Mouse (Mus musculus) lung, embryonic 14.5 days (tissue): ENCODE data around the gene Gm7694. TPM values are rescaled to one million over a fixed set of nuclear protein-coding genes. Genes with fewer than 3 reads are reported as not detected.

Source experiments
- ATAC-seq: fragments of 200-750 bp; cut with Nextera tagmentation; 2 replicates; pipeline ENCODE4 v1.8.0; 2017; ENCODE audit warnings: mild to moderate bottlenecking, moderate TSS enrichment, moderate library complexity; ENCODE audit not compliant: insufficient read depth
- DNase-seq: peaks from one replicate; pipeline ENCODE4 v3.0.0-alpha.2; 2015
- H3K27ac ChIP-seq: fragments of 300-500 bp; sonication (generic); 2 replicates; pipeline ENCODE4 v1.5.1; 2014; ENCODE audit warnings: low read depth, mild to moderate bottlenecking, moderate library complexity
- H3K27me3 ChIP-seq: fragments of 300-500 bp; sonication (generic); 2 replicates; pipeline ENCODE4 v1.6.1; 2014; ENCODE audit warnings: low read length, control low read depth; ENCODE audit not compliant: insufficient read depth
- H3K36me3 ChIP-seq: fragments of 300-500 bp; sonication (generic); 2 replicates; pipeline ENCODE4 v1.6.1; 2014; ENCODE audit warnings: control low read depth; ENCODE audit not compliant: insufficient read depth
- H3K4me1 ChIP-seq: fragments of 300-500 bp; sonication (generic); 2 replicates; pipeline ENCODE4 v1.6.1; 2014; ENCODE audit warnings: antibody characterized with exemption, control low read depth; ENCODE audit not compliant: insufficient read depth
- H3K4me2 ChIP-seq: fragments of 300-500 bp; sonication (generic); 2 replicates; pipeline ENCODE4 v1.6.1; 2014; ENCODE audit warnings: mild to moderate bottlenecking
- H3K4me3 ChIP-seq: fragments of 300-500 bp; sonication (generic); 2 replicates; pipeline ENCODE4 v1.5.1; 2014; ENCODE audit warnings: low read depth, low read length
- H3K9ac ChIP-seq: fragments of 300-500 bp; sonication (generic); 2 replicates; pipeline ENCODE4 v1.6.1; 2014
- H3K9me3 ChIP-seq: fragments of 300-500 bp; sonication (generic); 2 replicates; pipeline ENCODE4 v1.6.1; 2016; ENCODE audit warnings: low read depth, low read length, control low read depth
- CTCF ChIP-seq: IDR thresholded peaks from 2 replicates; pipeline ENCODE4 v1.5.1; 2016; ENCODE audit warnings: antibody characterized with exemption, low read depth
- WGBS: fragments of 180-500 bp; shearing (Covaris S2); extraction: QIAGEN DNeasy Blood & Tissue Kit; methylation state at CpG from one replicate; pipeline ENCODE4 v1.1.7; 2014; 5-methylcytosine and 5-hydroxymethylcytosine counted together
- polyA plus RNA-seq: library from polyadenylated mRNA; unstranded; fragments of >200 nt; fragmentation: Nextera tagmentation; extraction: Ambion mirVana; gene quantifications from 2 replicates; pipeline ENCODE4 v1.2.1, GENCODE M21; 2014

The Gm7694 gene
- polyA plus RNA-seq, result 2.7 and 2.9 TPM in 2 replicates

GRCm38 (mm10) chr1:170306232-170306631, at the start of gene Gm7694:
TSS of gene Gm7694 (minus strand) at chr1:170306332.
- no peak within 1 kb of the TSS for H3K27ac ChIP-seq
- H3K36me3 ChIP-seq, result no peaks in the 10 kb centered on the region
- H3K9me3 ChIP-seq, result no peaks in the 10 kb centered on the region
- H3K9ac ChIP-seq, result no peak within 1 kb of the TSS
- no peaks in the 10 kb centered on the region for H3K27me3 ChIP-seq
- no peaks in the 10 kb centered on the region for H3K4me1 ChIP-seq
- ATAC-seq (no peak), DNase-seq (no peak)
- H3K4me2 ChIP-seq, result no peak within 1 kb of the TSS
- TF ChIP-seq CTCF, result no peak
- WGBS, result 95% methylated on average over 4 of the region's 4 CpGs
- H3K4me3 ChIP-seq, result no peak within 1 kb of the TSS

- H3K36me3 ChIP-seq, result no peaks in the 10 kb centered on the region
- no peaks in the 10 kb centered on the region for H3K27me3 ChIP-seq
- no peaks in the 10 kb centered on the region for H3K4me1 ChIP-seq
- H3K4me3 ChIP-seq, result no peak overlapping the region
- ATAC-seq (no peak), DNase-seq (no peak)
- no peak for TF ChIP-seq CTCF
- H3K9me3 ChIP-seq, result no peaks in the 10 kb centered on the region
- 56% methylated on average over 3 of the region's 3 CpGs for WGBS
- H3K27ac ChIP-seq, result no peak overlapping the region
- H3K4me2 ChIP-seq, result no peak overlapping the region
- no peak overlapping the region for H3K9ac ChIP-seq
Observed at GRCm38 (mm10) chr1:170353335-170353734, 47.2 kb upstream of the Gm7694 start.

- H3K9ac ChIP-seq, result no peak overlapping the region
- DNase-seq (no peak), ATAC-seq (no peak)
- no peaks in the 10 kb centered on the region for H3K27me3 ChIP-seq
- no peak overlapping the region for H3K4me2 ChIP-seq
- H3K27ac ChIP-seq, result no peak overlapping the region
- H3K4me1 ChIP-seq, result no peaks in the 10 kb centered on the region; the same call in 1 of the 2 replicates
- H3K36me3 ChIP-seq, result no peaks in the 10 kb centered on the region
- no peak overlapping the region for H3K4me3 ChIP-seq
- no peak for TF ChIP-seq CTCF
- H3K9me3 ChIP-seq, result no peaks in the 10 kb centered on the region
Observed at GRCm38 (mm10) chr1:170351080-170351479, 44.9 kb upstream of the Gm7694 start.

- Histone ChIP-seq H3K9me3 (no peaks in the 10 kb centered on the region), H3K27ac (no peak overlapping the region), H3K4me3 (no peak overlapping the region), H3K9ac (no peak overlapping the region), H3K36me3 (no peaks in the 10 kb centered on the region), H3K27me3 (no peaks in the 10 kb centered on the region), H3K4me2 (no peak overlapping the region), H3K4me1 (no peaks in the 10 kb centered on the region; the same call in 1 of the 2 replicates)
- 66% methylated on average over 3 of the region's 3 CpGs for WGBS
- no peak for DNase-seq
- no peak for TF ChIP-seq CTCF
- peak; percentile 47; the same call in 1 of the 2 replicates for ATAC-seq
Observed at GRCm38 (mm10) chr1:170346266-170346665, 40.1 kb upstream of the Gm7694 start.

GRCm38 (mm10) chr1:170343906-170344305, 37.8 kb upstream of the Gm7694 start:
- Histone ChIP-seq H3K4me1 (no peaks in the 10 kb centered on the region; the same call in 1 of the 2 replicates), H3K27me3 (no peaks in the 10 kb centered on the region), H3K4me3 (no peak overlapping the region), H3K27ac (no peak overlapping the region), H3K36me3 (no peaks in the 10 kb centered on the region), H3K4me2 (no peak overlapping the region), H3K9ac (no peak overlapping the region), H3K9me3 (no peaks in the 10 kb centered on the region)
- ATAC-seq, result no peak
- no peak for TF ChIP-seq CTCF
- DNase-seq, result no peak
- WGBS, result 91% methylated on average over 4 of the region's 4 CpGs

GRCm38 (mm10) chr1:170343081-170343480, 36.9 kb upstream of the Gm7694 start:
- H3K4me3 ChIP-seq, result no peak overlapping the region
- no peak overlapping the region for H3K9ac ChIP-seq
- WGBS, result 71% methylated on average over 8 of the region's 8 CpGs
- ATAC-seq (no peak), DNase-seq (no peak)
- no peaks in the 10 kb centered on the region; the same call in 1 of the 2 replicates for H3K4me1 ChIP-seq
- H3K36me3 ChIP-seq, result no peaks in the 10 kb centered on the region
- no peak overlapping the region for H3K27ac ChIP-seq
- H3K4me2 ChIP-seq, result no peak overlapping the region
- no peaks in the 10 kb centered on the region for H3K27me3 ChIP-seq
- no peaks in the 10 kb centered on the region for H3K9me3 ChIP-seq
- TF ChIP-seq CTCF, result no peak

- no peak for ATAC-seq
- WGBS, result 88% methylated on average over 3 of the region's 3 CpGs
- Histone ChIP-seq H3K4me3 (no peak overlapping the region), H3K27ac (no peak overlapping the region), H3K4me2 (no peak overlapping the region), H3K27me3 (no peaks in the 10 kb centered on the region), H3K9me3 (no peaks in the 10 kb centered on the region), H3K9ac (no peak overlapping the region), H3K4me1 (no peaks in the 10 kb centered on the region), H3K36me3 (no peaks in the 10 kb centered on the region)
- no peak for DNase-seq
- no peak for TF ChIP-seq CTCF
Observed at GRCm38 (mm10) chr1:170339943-170340342, 33.8 kb upstream of the Gm7694 start.

GRCm38 (mm10) chr1:170332775-170333174, 26.6 kb upstream of the Gm7694 start:
- TF ChIP-seq CTCF, result no peak
- no peak overlapping the region for H3K4me2 ChIP-seq
- no peaks in the 10 kb centered on the region for H3K36me3 ChIP-seq
- no peaks in the 10 kb centered on the region for H3K27me3 ChIP-seq
- no peaks in the 10 kb centered on the region for H3K4me1 ChIP-seq
- DNase-seq (no peak), ATAC-seq (no peak)
- H3K27ac ChIP-seq, result no peak overlapping the region
- H3K9ac ChIP-seq, result no peak overlapping the region
- no peak overlapping the region for H3K4me3 ChIP-seq
- no peaks in the 10 kb centered on the region for H3K9me3 ChIP-seq
- WGBS, result 76% methylated on average over 4 of the region's 4 CpGs
